Mouse (Mus musculus): ENCODE measurements at regions not wholly inside any gene's neighbourhood (a gene's known extent, or its start where the extent isn't known, plus 50 kb on each side); places are given as distances from the start of the nearest gene placed in this dataset.
A peak's percentile ranks its signal among the peaks of the same experiment; 100 is the strongest.

- Histone ChIP-seq H3K9ac (no peak overlapping the region), H3K4me3 (replicated peaks) (no peak overlapping the region), H3K9me3 (no peaks in the 10 kb centered on the region), H3K4me1 (no peaks in the 10 kb centered on the region), H3K27ac (no peak overlapping the region), H3K4me2 (no peak overlapping the region), H3K27me3 (replicated peaks) (no peaks in the 10 kb centered on the region), H3K36me3 (no peaks in the 10 kb centered on the region)
- WGBS: 88% methylated on average over 1 of the region's 1 CpGs
- ATAC-seq (ENCODE audit: insufficient read depth, low FRiP score, low read depth): no peak
These were observed 543.5 kb downstream of the Flrt2 start for GRCm38 (mm10) chr12:96235510-96235909.

DNA sequence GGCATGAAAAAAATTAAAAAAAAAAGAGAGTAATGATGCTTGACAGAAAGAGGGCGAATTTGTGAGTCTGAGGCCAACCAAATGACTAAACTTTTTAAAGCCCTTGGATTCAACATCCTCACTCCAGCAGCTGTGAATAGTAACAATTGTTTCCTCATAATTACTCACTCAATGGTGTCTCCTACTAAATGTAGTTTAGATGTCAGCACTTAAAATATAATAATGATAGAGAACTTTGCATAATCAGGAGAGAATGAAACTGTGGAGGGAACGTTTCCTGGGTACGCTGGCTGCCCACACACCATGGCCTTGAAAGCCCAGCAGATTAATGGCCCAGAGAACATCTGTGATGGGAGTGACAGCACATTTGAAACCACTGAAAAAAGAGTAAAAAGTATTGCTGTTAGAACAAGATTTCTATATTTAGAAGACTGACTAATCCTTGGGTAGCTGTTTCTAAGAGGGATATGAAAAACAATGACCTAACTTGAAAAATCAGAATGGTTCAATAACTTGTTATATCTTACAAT, 544.0 kb downstream of the Flrt2 start:
- Histone ChIP-seq H3K4me2 (no peak overlapping the region), H3K27me3 (replicated peaks) (no peaks in the 10 kb centered on the region), H3K9me3 (no peaks in the 10 kb centered on the region), H3K9ac (no peak overlapping the region), H3K36me3 (no peaks in the 10 kb centered on the region), H3K27ac (no peak overlapping the region), H3K4me1 (no peaks in the 10 kb centered on the region), H3K4me3 (replicated peaks) (no peak overlapping the region)
- 49% methylated on average over 3 of the region's 3 CpGs for WGBS
- ATAC-seq (ENCODE audit: insufficient read depth, low FRiP score, low read depth): no peak

DNA sequence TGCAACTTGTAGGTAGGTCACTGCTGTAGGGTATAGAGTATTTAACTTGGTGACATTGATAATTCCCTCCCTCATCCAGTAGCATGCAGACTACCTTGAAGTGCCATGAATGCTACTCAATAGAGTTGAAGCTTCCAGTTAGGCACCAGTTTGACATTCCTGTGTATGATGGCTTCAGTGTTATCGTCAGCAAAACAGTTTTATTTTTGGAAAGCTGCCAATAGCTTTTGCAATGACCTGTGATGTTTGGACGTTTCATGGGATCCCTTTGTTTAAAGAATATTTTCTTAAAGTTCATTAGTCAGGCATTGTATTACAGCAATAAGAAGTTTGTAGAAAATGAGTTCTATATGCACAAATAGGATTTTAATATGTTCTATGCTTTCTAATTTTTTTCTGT, 547.6 kb downstream of the Flrt2 start:
- H3K27ac ChIP-seq: no peak overlapping the region
- WGBS: 28% methylated on average over 2 of the region's 2 CpGs
- ATAC-seq (ENCODE audit: insufficient read depth, low FRiP score, low read depth): no peak
- H3K4me2 ChIP-seq: no peak overlapping the region
- no peaks in the 10 kb centered on the region for H3K4me1 ChIP-seq
- H3K36me3 ChIP-seq: no peaks in the 10 kb centered on the region
- H3K4me3 ChIP-seq (replicated peaks): no peak overlapping the region
- no peaks in the 10 kb centered on the region for H3K9me3 ChIP-seq
- no peaks in the 10 kb centered on the region for H3K27me3 ChIP-seq (replicated peaks)
- no peak overlapping the region for H3K9ac ChIP-seq

DNA sequence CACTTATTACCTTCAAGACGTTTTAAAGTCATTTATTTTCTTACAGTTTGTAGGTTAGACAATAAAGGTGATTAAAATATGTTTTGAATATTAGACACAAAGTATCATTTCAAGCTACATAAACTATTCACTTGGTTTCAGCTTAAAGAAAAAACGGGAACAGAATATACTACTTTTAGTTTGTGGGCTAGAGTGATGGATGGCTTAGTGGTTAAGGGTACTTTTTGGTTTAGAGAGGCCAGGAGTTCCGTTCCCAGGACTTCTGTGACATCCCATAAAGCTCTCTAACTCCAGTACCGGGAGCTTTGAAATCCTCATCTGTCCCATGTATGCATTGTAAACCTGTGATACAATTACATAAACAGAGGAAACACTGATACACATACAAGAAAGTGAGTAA, 570.0 kb downstream of the Flrt2 start:
- Histone ChIP-seq H3K9me3 (no peaks in the 10 kb centered on the region), H3K36me3 (no peaks in the 10 kb centered on the region), H3K9ac (no peak overlapping the region), H3K27me3 (replicated peaks) (no peaks in the 10 kb centered on the region), H3K4me1 (no peaks in the 10 kb centered on the region), H3K4me2 (no peak overlapping the region), H3K27ac (no peak overlapping the region), H3K4me3 (replicated peaks) (no peak overlapping the region)
- WGBS: 40% methylated on average over 4 of the region's 4 CpGs
- no peak for ATAC-seq (ENCODE audit: insufficient read depth, low FRiP score, low read depth)

DNA sequence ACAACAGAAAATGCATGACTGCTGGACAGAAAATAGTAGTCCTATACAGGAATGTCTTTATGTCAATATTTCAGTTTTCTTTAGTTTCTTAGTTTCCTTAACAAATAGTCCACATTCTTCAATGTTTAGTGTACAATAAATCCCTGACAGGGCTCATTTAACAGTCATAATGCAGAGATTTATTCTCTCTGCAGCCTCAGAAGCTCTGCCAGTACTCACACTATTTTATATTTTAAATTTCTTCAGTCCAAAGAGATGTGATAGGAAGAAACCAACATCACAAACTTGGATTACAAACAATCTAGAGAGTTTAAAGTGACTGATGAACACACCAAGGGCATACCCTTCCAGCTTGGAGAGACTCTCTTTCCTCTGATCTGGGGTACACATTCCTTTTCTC, 583.9 kb downstream of the Flrt2 start:
- H3K4me2 ChIP-seq: no peak overlapping the region
- H3K27me3 ChIP-seq (replicated peaks): no peaks in the 10 kb centered on the region
- H3K27ac ChIP-seq: no peak overlapping the region
- H3K4me1 ChIP-seq: no peaks in the 10 kb centered on the region
- H3K9ac ChIP-seq: no peak overlapping the region
- H3K9me3 ChIP-seq: no peaks in the 10 kb centered on the region
- no peaks in the 10 kb centered on the region for H3K36me3 ChIP-seq
- no peak overlapping the region for H3K4me3 ChIP-seq (replicated peaks)
- ATAC-seq (ENCODE audit: insufficient read depth, low FRiP score, low read depth): no peak

DNA sequence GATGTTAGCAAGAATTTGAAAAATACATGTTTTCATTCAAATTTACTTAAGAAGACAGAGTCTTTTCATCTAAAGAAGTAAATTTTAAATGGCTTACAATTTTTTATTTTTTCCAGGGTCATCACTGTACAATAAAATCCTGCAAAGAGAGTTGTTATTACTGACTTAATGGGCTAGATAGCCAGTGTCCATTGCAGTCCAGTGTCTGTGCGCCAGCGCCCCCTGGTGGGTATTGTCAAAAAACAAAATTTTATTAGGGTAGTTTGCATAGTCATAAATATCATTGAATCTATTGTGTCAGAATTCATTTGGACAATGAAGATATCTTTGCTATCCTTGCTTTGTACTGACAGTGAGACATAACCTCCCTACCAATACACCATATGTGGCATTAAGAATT, 619.1 kb downstream of the Flrt2 start:
- no peak overlapping the region for H3K27ac ChIP-seq
- no peak for ATAC-seq (ENCODE audit: insufficient read depth, low FRiP score, low read depth)
- H3K9ac ChIP-seq: no peak overlapping the region
- H3K36me3 ChIP-seq: no peaks in the 10 kb centered on the region
- no peak overlapping the region for H3K4me2 ChIP-seq
- H3K27me3 ChIP-seq (replicated peaks): no peaks in the 10 kb centered on the region
- 7% methylated on average over 2 of the region's 2 CpGs for WGBS
- H3K9me3 ChIP-seq: no peaks in the 10 kb centered on the region
- no peaks in the 10 kb centered on the region for H3K4me1 ChIP-seq
- no peak overlapping the region for H3K4me3 ChIP-seq (replicated peaks)

GRCm38 (mm10) chr12:96323061-96323786, 631.2 kb downstream of the Flrt2 start:
- H3K36me3 ChIP-seq: no peaks in the 10 kb centered on the region

DNA sequence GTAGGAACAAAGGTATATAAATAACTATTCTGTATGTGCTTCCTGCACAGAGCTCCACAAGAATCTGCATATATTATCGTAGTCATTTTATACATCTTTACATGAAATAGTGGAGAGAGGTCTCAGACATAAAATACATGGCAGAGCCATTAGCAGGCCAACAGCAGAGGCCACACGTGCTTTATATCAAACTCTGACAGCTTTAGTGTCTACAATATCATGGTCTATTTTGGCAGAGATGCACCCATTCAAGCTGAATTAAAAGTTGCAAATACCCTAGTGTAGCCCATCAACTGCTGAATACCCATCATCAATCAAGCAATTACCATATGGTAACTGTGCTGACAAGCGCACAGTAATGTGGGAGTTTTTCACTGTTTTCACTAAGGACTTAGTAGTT, 659.1 kb downstream of the Flrt2 start:
- Histone ChIP-seq H3K9ac (no peak overlapping the region), H3K36me3 (no peaks in the 10 kb centered on the region), H3K4me1 (no peaks in the 10 kb centered on the region), H3K9me3 (no peaks in the 10 kb centered on the region), H3K27me3 (replicated peaks) (no peaks in the 10 kb centered on the region), H3K4me3 (replicated peaks) (no peak overlapping the region), H3K4me2 (no peak overlapping the region), H3K27ac (no peak overlapping the region; the same call in 1 of the 2 replicates)
- peak; percentile 31; the same call in 1 of the 2 replicates for ATAC-seq (ENCODE audit: insufficient read depth, low FRiP score, low read depth)
- 43% methylated on average over 3 of the region's 3 CpGs for WGBS

More at GRCm38 (mm10) chr12:96323061-96323786, 631.2 kb downstream of the Flrt2 start:
- no peak overlapping the region for H3K4me3 ChIP-seq (replicated peaks)
- ATAC-seq (ENCODE audit: insufficient read depth, low FRiP score, low read depth): peak; percentile 79; the same call in 1 of the 2 replicates
- WGBS: 36% methylated on average over 10 of the region's 10 CpGs
- H3K4me2 ChIP-seq: no peak overlapping the region
- H3K9ac ChIP-seq: no peak overlapping the region
- H3K27me3 ChIP-seq (replicated peaks): no peaks in the 10 kb centered on the region
- no peaks in the 10 kb centered on the region for H3K4me1 ChIP-seq
- no peaks in the 10 kb centered on the region for H3K9me3 ChIP-seq
- 0 out of 2 replicates have a peak overlapping the region, but pooled peaks have one; percentile 31 for H3K27ac ChIP-seq

DNA sequence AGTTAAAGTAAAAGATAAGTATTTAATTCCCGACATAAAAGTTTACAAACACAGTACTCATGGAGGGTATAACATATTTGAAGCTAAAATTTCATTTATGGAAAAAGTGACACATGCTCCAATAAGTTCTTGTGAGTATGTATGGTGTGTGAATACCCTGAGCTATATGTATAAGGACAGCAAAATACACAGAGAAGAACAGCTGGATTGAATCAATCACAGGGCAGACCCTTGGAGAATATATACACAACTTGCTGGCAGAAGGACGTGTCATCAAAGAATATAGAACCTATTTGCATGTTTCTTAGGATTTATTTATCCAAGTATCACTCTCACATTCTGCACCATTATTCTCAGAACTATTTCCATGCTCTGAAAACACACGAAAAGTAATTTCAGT, 686.9 kb downstream of the Flrt2 start:
- ATAC-seq (ENCODE audit: insufficient read depth, low FRiP score, low read depth): no peak

DNA sequence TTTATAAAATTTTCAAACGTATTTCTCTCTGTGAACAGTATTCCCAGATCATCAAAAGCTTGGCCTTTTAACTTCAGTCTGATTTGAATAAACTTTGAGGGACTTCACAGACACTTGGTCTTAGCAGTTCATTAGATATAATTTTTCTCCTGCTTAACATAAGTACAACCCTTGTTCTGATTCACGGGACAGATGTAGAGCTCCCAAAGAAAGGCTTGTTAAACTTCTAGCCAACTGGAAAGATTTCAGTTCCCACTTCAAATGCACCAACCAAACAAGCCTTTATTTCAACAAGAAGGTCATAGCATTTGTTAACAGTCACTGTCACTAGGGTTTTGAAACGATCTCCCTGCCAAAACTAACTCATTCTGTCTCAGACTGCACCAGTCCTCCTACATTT, 727.1 kb downstream of the Flrt2 start:
- no peak overlapping the region for H3K27ac ChIP-seq
- no peak for ATAC-seq (ENCODE audit: insufficient read depth, low FRiP score, low read depth)
- H3K9ac ChIP-seq: no peak overlapping the region
- H3K9me3 ChIP-seq: no peaks in the 10 kb centered on the region
- H3K27me3 ChIP-seq (replicated peaks): no peaks in the 10 kb centered on the region
- no peak overlapping the region for H3K4me2 ChIP-seq
- WGBS: 35% methylated on average over 3 of the region's 3 CpGs
- no peaks in the 10 kb centered on the region for H3K4me1 ChIP-seq
- no peak overlapping the region for H3K4me3 ChIP-seq (replicated peaks)
- no peaks in the 10 kb centered on the region for H3K36me3 ChIP-seq

More for the DNA sequence above, 686.9 kb downstream of the Flrt2 start:
- no peaks in the 10 kb centered on the region for H3K36me3 ChIP-seq
- no peak overlapping the region for H3K27ac ChIP-seq
- no peak overlapping the region for H3K4me2 ChIP-seq
- H3K4me3 ChIP-seq (replicated peaks): no peak overlapping the region
- no peaks in the 10 kb centered on the region for H3K27me3 ChIP-seq (replicated peaks)
- no peak overlapping the region for H3K9ac ChIP-seq
- H3K4me1 ChIP-seq: no peaks in the 10 kb centered on the region
- WGBS: 47% methylated on average over 3 of the region's 3 CpGs
- no peaks in the 10 kb centered on the region for H3K9me3 ChIP-seq

DNA sequence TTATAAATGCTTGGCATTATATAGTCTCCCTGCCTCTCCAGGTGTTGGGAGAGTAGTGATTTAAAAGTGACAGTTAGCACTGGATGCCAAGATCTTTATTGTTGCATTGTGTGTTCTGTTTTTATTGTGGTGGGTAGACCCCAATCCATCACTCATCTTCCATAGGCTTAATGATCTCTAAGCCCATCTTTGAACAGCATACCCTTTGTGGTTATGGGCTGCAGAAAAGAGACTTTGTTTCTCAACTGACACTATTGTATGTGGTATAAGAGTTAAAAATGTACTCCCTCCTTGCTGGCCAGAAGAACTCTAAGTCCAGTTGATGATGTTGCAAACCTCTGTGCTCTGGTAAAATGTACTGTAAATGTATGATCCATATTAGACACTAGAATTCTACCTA, 727.5 kb downstream of the Flrt2 start:
- ATAC-seq (ENCODE audit: insufficient read depth, low FRiP score, low read depth): no peak
- no peaks in the 10 kb centered on the region for H3K9me3 ChIP-seq
- H3K4me1 ChIP-seq: no peaks in the 10 kb centered on the region
- H3K4me2 ChIP-seq: no peak overlapping the region
- H3K27me3 ChIP-seq (replicated peaks): no peaks in the 10 kb centered on the region
- H3K27ac ChIP-seq: no peak overlapping the region
- H3K4me3 ChIP-seq (replicated peaks): no peak overlapping the region
- no peaks in the 10 kb centered on the region for H3K36me3 ChIP-seq
- H3K9ac ChIP-seq: no peak overlapping the region

DNA sequence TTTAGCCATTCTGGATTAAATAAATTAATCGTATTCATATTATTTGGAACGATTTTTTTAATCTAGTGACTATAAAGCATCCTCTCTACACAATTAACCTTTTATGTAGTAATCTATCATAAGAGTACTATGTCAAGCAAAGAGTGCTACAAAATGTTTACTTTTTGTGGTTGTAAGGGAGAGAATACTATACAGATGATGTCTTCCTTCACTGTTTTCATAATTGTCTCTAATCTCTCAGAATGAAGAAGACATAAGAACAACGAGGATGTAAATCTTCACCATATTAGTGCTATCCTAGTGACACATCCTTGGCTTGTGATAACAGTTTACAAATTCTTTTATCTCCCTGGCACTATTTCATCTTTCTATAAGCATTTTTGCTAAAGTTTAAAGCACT, 735.6 kb downstream of the Flrt2 start:
- no peak overlapping the region for H3K4me3 ChIP-seq (replicated peaks)
- ATAC-seq (ENCODE audit: insufficient read depth, low FRiP score, low read depth): no peak
- 76% methylated on average over 3 of the region's 3 CpGs for WGBS
- H3K4me2 ChIP-seq: no peak overlapping the region
- no peaks in the 10 kb centered on the region for H3K27me3 ChIP-seq (replicated peaks)
- no peak overlapping the region for H3K27ac ChIP-seq
- no peaks in the 10 kb centered on the region for H3K9me3 ChIP-seq
- no peak overlapping the region for H3K9ac ChIP-seq
- no peaks in the 10 kb centered on the region for H3K4me1 ChIP-seq
- no peaks in the 10 kb centered on the region for H3K36me3 ChIP-seq

DNA sequence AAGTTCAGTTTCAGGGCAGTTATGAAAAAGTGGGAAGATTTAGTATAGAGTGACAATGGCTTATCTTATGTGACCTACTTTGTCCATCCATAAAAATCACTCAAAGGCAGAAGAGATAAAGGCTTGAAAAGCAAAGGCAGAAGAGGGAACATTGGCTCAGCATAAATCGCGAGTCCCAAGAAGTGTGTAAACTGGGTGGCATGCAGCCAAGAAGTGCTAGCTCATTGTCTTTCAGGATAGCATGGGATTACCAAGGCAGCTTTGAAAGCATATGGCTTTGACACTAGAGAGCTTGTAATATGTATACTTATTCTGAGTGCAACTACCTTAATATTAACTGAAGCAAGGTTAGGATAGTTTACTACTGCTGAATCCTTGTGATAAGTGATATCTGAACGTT, 750.5 kb downstream of the Flrt2 start:
- H3K9me3 ChIP-seq: no peaks in the 10 kb centered on the region
- H3K27ac ChIP-seq: no peak overlapping the region
- no peak for ATAC-seq (ENCODE audit: insufficient read depth, low FRiP score, low read depth)
- H3K4me2 ChIP-seq: no peak overlapping the region
- no peak overlapping the region for H3K9ac ChIP-seq
- no peak overlapping the region for H3K4me3 ChIP-seq (replicated peaks)
- WGBS: 72% methylated on average over 3 of the region's 3 CpGs
- H3K36me3 ChIP-seq: no peaks in the 10 kb centered on the region
- H3K27me3 ChIP-seq (replicated peaks): no peaks in the 10 kb centered on the region
- no peaks in the 10 kb centered on the region for H3K4me1 ChIP-seq
